Mouse (Mus musculus) MEL (cell line): ENCODE data around the gene St6galnac5. TPM values are rescaled to one million over a fixed set of nuclear protein-coding genes. Genes with fewer than 3 reads are reported as not detected.
"Not testable (repeated sequence)": the region's sequence is repeated elsewhere in the genome, so short reads cannot be mapped to it uniquely, and the experiment has no call there.

ENCODE experiments used
- DNase-seq: peaks from one replicate; pipeline ENCODE4 v3.0.0; 2011; ENCODE audit warnings: low read depth, low spot score
- H3K27ac ChIP-seq: 2 replicates; pipeline ENCODE4 v1.5.1; 2012; ENCODE audit warnings: low read depth, mild to moderate bottlenecking, control low read depth, low read length, moderate library complexity; ENCODE audit not compliant: control insufficient read depth
- H3K27me3 ChIP-seq, 2 experiments: fragments of 150-350 bp in 1 of 2; sonication (generic) in 1 of 2; 2 replicates each; pipeline ENCODE4 v1.6.1; 2012; ENCODE audit warnings: low read length in 2 of 2, mild to moderate bottlenecking in 2 of 2, improper control_type of control experiment in 1 of 2, moderate library complexity in 1 of 2; ENCODE audit not compliant: insufficient read depth in 2 of 2, control insufficient read depth in 1 of 2
- H3K36me3 ChIP-seq, 2 experiments: 2 replicates each; pipeline ENCODE4 v1.6.1; 2012 to 2014; ENCODE audit warnings: low read length in 2 of 2, improper control_type of control experiment in 1 of 2, inconsistent platforms in 1 of 2, mild to moderate bottlenecking in 1 of 2; ENCODE audit not compliant: insufficient read depth in 2 of 2, control insufficient read depth in 1 of 2
- H3K4me1 ChIP-seq, 2 experiments: fragments of 150-350 bp in 1 of 2; sonication (generic) in 1 of 2; 2 replicates each; pipeline ENCODE4 v1.6.1; 2012; ENCODE audit warnings: low read length in 2 of 2, improper control_type of control experiment in 1 of 2, mild to moderate bottlenecking in 1 of 2; ENCODE audit not compliant: insufficient read depth in 2 of 2, control insufficient read depth in 1 of 2
- H3K4me3 ChIP-seq, 2 experiments: fragments of 150-350 bp in 1 of 2; sonication (generic) in 1 of 2; 2 replicates each; pipeline ENCODE4 v1.5.1; 2012; ENCODE audit warnings: low read depth in 2 of 2, low read length in 2 of 2, mild to moderate bottlenecking in 2 of 2, moderate library complexity in 2 of 2, control low read depth in 1 of 2, improper control_type of control experiment in 1 of 2; ENCODE audit not compliant: control insufficient read depth in 1 of 2, insufficient read depth in 1 of 2
- H3K79me2 ChIP-seq: 2 replicates; pipeline ENCODE4 v1.6.1; 2012; ENCODE audit warnings: mild to moderate bottlenecking, low read length, moderate library complexity; ENCODE audit not compliant: control insufficient read depth, poor library complexity, insufficient read depth
- H3K9ac ChIP-seq: 2 replicates; pipeline ENCODE4 v1.6.1; 2012; ENCODE audit warnings: low read depth, mild to moderate bottlenecking, control low read depth, low read length, moderate library complexity; ENCODE audit not compliant: control insufficient read depth, poor library complexity, severe bottlenecking
- H3K9me3 ChIP-seq: fragments of 150-350 bp; sonication (generic); replicated peaks from 2 replicates; pipeline ENCODE4 v1.6.1; 2012; ENCODE audit warnings: mild to moderate bottlenecking, low read length, improper control_type of control experiment, moderate library complexity; ENCODE audit not compliant: insufficient read depth
- CHD1 ChIP-seq: IDR thresholded peaks from 2 replicates; pipeline ENCODE4 v1.6.1; 2012; ENCODE audit warnings: low read depth, mild to moderate bottlenecking, inconsistent platforms, low read length, improper control_type of control experiment
- CTCF ChIP-seq, 3 experiments: IDR thresholded peaks in 2 of 3; conservative IDR thresholded peaks in 1 of 3; 2 replicates each; pipeline ENCODE4 v1.5.1; 2011 to 2012; ENCODE audit warnings: low read length in 3 of 3, low read depth in 2 of 3, mild to moderate bottlenecking in 2 of 3, improper control_type of control experiment in 1 of 3, inconsistent platforms in 1 of 3, mixed read lengths in 1 of 3, moderate library complexity in 1 of 3; ENCODE audit not compliant: control insufficient read depth in 1 of 3, insufficient read depth in 1 of 3, poor library complexity in 1 of 3, severe bottlenecking in 1 of 3
- E2F4 ChIP-seq: IDR thresholded peaks from 2 replicates; pipeline ENCODE4 v1.6.1; 2011; ENCODE audit warnings: low read depth, low read length, improper control_type of control experiment, borderline replicate concordance
- ELF1 ChIP-seq: IDR thresholded peaks from 2 replicates; pipeline ENCODE4 v1.6.1; 2014; ENCODE audit warnings: low read depth, mild to moderate bottlenecking, inconsistent platforms, low read length, improper control_type of control experiment, moderate library complexity
- HCFC1 ChIP-seq: IDR thresholded peaks from 2 replicates; pipeline ENCODE4 v1.6.1; 2012; ENCODE audit warnings: low read depth, mild to moderate bottlenecking, inconsistent platforms, low read length, improper control_type of control experiment, moderate library complexity
- MAZ ChIP-seq: IDR thresholded peaks from 2 replicates; pipeline ENCODE4 v1.6.1; 2012; ENCODE audit warnings: low read depth, mild to moderate bottlenecking, inconsistent platforms, low read length, improper control_type of control experiment
- MXI1 ChIP-seq: IDR thresholded peaks from 2 replicates; pipeline ENCODE4 v1.6.1; 2011; ENCODE audit warnings: mild to moderate bottlenecking, low read depth, low read length, improper control_type of control experiment
- POLR2A ChIP-seq, 2 experiments: IDR thresholded peaks; 2 replicates each; pipeline ENCODE4 v1.6.1; 2011 to 2012; ENCODE audit warnings: low read length in 2 of 2, mild to moderate bottlenecking in 2 of 2, control low read depth in 1 of 2, improper control_type of control experiment in 1 of 2, low read depth in 1 of 2, moderate library complexity in 1 of 2; ENCODE audit not compliant: control insufficient read depth in 1 of 2, insufficient read depth in 1 of 2, poor library complexity in 1 of 2
- POLR2AphosphoS2 ChIP-seq: IDR thresholded peaks from 2 replicates; pipeline ENCODE4 v1.6.1; 2011; ENCODE audit warnings: low read length, improper control_type of control experiment
- RAD21 ChIP-seq: IDR thresholded peaks from 2 replicates; pipeline ENCODE4 v1.6.1; 2011; ENCODE audit warnings: mild to moderate bottlenecking, low read depth, low read length, improper control_type of control experiment
- RCOR1 ChIP-seq: IDR thresholded peaks from 2 replicates; pipeline ENCODE4 v1.6.1; 2012; ENCODE audit warnings: low read depth, mild to moderate bottlenecking, inconsistent platforms, low read length, improper control_type of control experiment
- SMC3 ChIP-seq: IDR thresholded peaks from 2 replicates; pipeline ENCODE4 v1.6.1; 2011; ENCODE audit warnings: low read depth, low read length, improper control_type of control experiment
- TAL1 ChIP-seq: IDR thresholded peaks from 2 replicates; pipeline ENCODE4 v1.6.1; 2012; ENCODE audit warnings: mild to moderate bottlenecking, inconsistent platforms, low read length, moderate library complexity, mixed read lengths
- TCF12 ChIP-seq: IDR thresholded peaks from 2 replicates; pipeline ENCODE4 v1.6.1; 2014; ENCODE audit warnings: low read depth, mild to moderate bottlenecking, inconsistent platforms, low read length, improper control_type of control experiment, moderate library complexity
- UBTF ChIP-seq: IDR thresholded peaks from 2 replicates; pipeline ENCODE4 v1.6.1; 2012; ENCODE audit warnings: low read depth, mild to moderate bottlenecking, inconsistent platforms, low read length, improper control_type of control experiment, moderate library complexity, borderline replicate concordance; ENCODE audit not compliant: insufficient read depth
- USF1 ChIP-seq: IDR thresholded peaks from 2 replicates; pipeline ENCODE4 v1.6.1; 2014; ENCODE audit warnings: low read depth, mild to moderate bottlenecking, inconsistent platforms, low read length, improper control_type of control experiment, moderate library complexity
- USF2 ChIP-seq, 2 experiments: IDR thresholded peaks; 2 replicates each; pipeline ENCODE4 v1.6.1; 2011 to 2012; ENCODE audit warnings: improper control_type of control experiment in 2 of 2, low read length in 2 of 2, borderline replicate concordance in 1 of 2, inconsistent platforms in 1 of 2, low read depth in 1 of 2, mild to moderate bottlenecking in 1 of 2; ENCODE audit not compliant: insufficient read depth in 1 of 2
- ZC3H11A ChIP-seq: IDR thresholded peaks from 2 replicates; pipeline ENCODE4 v1.6.1; 2012; ENCODE audit warnings: low read depth, mild to moderate bottlenecking, inconsistent platforms, low read length, improper control_type of control experiment
- ZMIZ1 ChIP-seq: IDR thresholded peaks from 2 replicates; pipeline ENCODE4 v1.6.1; 2012; ENCODE audit warnings: low read depth, mild to moderate bottlenecking, inconsistent platforms, low read length, improper control_type of control experiment, moderate library complexity
- polyA plus RNA-seq, 2 experiments: library from polyadenylated mRNA; stranded (reverse) in 1 of 2; unstranded in 1 of 2; fragments of >175 nt in 1 of 2; fragments of >200 nt in 1 of 2; gene quantifications; 2 replicates each; pipeline versions ENCODE4 v1.2.1 to v1.2.4; 2012; ENCODE audit warnings: low replicate concordance in 2 of 2, low read depth in 1 of 2; ENCODE audit not compliant: insufficient read length in 2 of 2, insufficient read depth in 1 of 2, missing spikeins in 1 of 2
- total RNA-seq: library from RNA; depleted of rRNA; stranded (reverse); fragments of 300-350 nt; gene quantifications from 2 replicates; pipeline ENCODE4 v1.2.3, GENCODE M21; 2012

The St6galnac5 gene
- total and polyA plus RNA-seq, 3 experiments = not detected

GRCm38 (mm10) chr3:152793006-152793405, 189.0 kb downstream of the St6galnac5 start:
- H3K4me3 ChIP-seq = no peak overlapping the region
- no peaks in the 10 kb centered on the region for H3K4me1 ChIP-seq
- TF ChIP-seq E2F4 (no peak), RCOR1 (no peak), MAZ (no peak), TAL1 (no peak), UBTF (no peak), HCFC1 (no peak), SMC3 (no peak), TCF12 (no peak), CTCF (IDR thresholded peaks at IDR 0.05 in 2 of 3, conservative IDR thresholded peaks at IDR 0.05 in 1 of 3; ENCODE audit: control insufficient read depth in 1 of 3, insufficient read depth in 1 of 3, low read depth in 2 of 3, low read length in 3 of 3, poor library complexity in 1 of 3, severe bottlenecking in 1 of 3) (no peak), ZMIZ1 (no peak), ZC3H11A (no peak), USF2 (IDR thresholded peaks at IDR 0.05; ENCODE audit: borderline replicate concordance in 1 of 2, insufficient read depth in 1 of 2, low read depth in 1 of 2, low read length in 2 of 2) (no peak), RAD21 (no peak), ELF1 (no peak), MXI1 (no peak)
- TF ChIP-seq, all 39 proteins: peak for 0
- H3K36me3 ChIP-seq = no peaks in the 10 kb centered on the region
- no peaks in the 10 kb centered on the region for H3K79me2 ChIP-seq
- no peaks in the 10 kb centered on the region for H3K9me3 ChIP-seq
- H3K9ac ChIP-seq = no peak overlapping the region
- H3K27ac ChIP-seq = no peak overlapping the region
- DNase-seq = no peak
- no peaks in the 10 kb centered on the region for H3K27me3 ChIP-seq

DNA sequence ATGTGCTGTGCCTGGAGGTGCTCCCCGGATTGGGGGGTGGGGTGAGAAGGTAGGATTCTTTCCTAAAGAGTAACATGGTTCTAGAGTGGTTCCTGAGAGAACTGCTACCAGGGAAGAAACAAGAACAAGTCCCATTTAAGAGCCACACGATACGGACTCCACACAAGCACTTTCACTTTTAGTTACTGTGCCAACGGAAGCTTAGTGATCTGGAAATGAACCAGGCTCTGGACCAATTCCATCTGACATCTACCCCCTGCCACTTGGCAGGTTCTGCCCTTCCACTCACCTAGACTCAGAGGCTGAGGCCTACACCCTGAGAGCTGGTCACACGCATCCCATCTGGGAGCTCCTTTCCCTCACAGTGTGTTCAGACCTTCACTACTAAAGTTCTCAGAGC, 189.4 kb downstream of the St6galnac5 start:
- no peak for DNase-seq
- Histone ChIP-seq H3K4me1 (no peaks in the 10 kb centered on the region), H3K9ac (no peak overlapping the region), H3K79me2 (no peaks in the 10 kb centered on the region), H3K9me3 (no peaks in the 10 kb centered on the region), H3K4me3 (no peak overlapping the region), H3K27ac (no peak overlapping the region), H3K36me3 (no peaks in the 10 kb centered on the region), H3K27me3 (no peaks in the 10 kb centered on the region)
- TF ChIP-seq ELF1 (no peak), USF1 (no peak), MXI1 (no peak), POLR2A (IDR thresholded peaks at IDR 0.05; ENCODE audit: control insufficient read depth in 1 of 2, insufficient read depth in 1 of 2, low read depth in 1 of 2, low read length in 2 of 2, poor library complexity in 1 of 2) (no peak), UBTF (no peak), CHD1 (no peak), RCOR1 (no peak), POLR2AphosphoS2 (no peak)
- TF ChIP-seq, all 39 proteins: peak for 0

DNA sequence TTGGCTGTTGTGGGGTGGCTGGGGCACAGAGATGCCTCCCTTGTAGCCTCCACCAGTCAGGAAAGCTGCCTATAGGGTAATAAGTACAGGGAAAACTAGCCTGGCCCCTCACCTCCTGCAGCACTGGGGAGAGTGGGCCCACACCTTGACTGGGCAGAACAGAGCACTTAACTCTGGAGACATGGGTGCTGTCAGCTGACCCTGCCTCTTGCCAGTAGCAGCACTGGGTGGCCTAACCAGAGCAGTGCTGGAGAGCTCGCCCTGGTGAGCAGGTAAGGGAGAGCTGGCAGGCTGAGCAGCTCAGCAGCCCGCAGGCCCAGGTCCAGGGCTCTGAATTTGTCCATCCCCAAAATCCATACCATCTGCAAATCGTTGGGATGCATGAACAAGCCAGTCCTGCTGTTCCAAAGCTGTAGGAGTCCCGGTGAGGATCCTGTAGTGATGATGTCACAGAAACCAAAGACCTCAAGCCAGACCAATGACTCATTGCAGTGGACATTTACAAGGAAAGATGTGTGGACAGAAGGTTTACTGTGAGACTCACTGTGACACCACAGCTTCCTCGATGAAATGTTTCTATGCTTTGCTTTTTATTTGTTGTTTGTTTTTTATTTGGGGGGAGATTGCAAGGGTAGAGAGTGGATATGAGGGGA, 193.6 kb downstream of the St6galnac5 start:
- not testable (repeated sequence) for H3K4me3 ChIP-seq, H3K9me3 ChIP-seq, H3K4me1 ChIP-seq, H3K36me3 ChIP-seq, H3K9ac ChIP-seq, DNase-seq, H3K27me3 ChIP-seq, H3K79me2 ChIP-seq, H3K27ac ChIP-seq

- not testable (repeated sequence) for DNase-seq, H3K9ac ChIP-seq, H3K4me3 ChIP-seq, H3K27ac ChIP-seq, H3K27me3 ChIP-seq, H3K36me3 ChIP-seq, H3K4me1 ChIP-seq, H3K9me3 ChIP-seq, H3K79me2 ChIP-seq
Observed at GRCm38 (mm10) chr3:152784353-152784752, 197.7 kb downstream of the St6galnac5 start.
